Mouse (Mus musculus) testis, adult 2 months (tissue): ENCODE results near the gene Klf2.

Experiments
- CTCF ChIP-seq: fragments of 200-500 bp; IDR thresholded peaks from 2 replicates; pipeline ENCODE4 v1.5.1; 2012; ENCODE audit warnings: low read depth, mild to moderate bottlenecking, inconsistent platforms, low read length, moderate library complexity; ENCODE audit not compliant: control insufficient read depth, insufficient read depth, insufficient replicate concordance
- POLR2A ChIP-seq: fragments of 200-500 bp; IDR thresholded peaks from 2 replicates; pipeline ENCODE4 v1.6.1; 2012; ENCODE audit warnings: low read depth, mild to moderate bottlenecking, inconsistent platforms, low read length, moderate library complexity; ENCODE audit not compliant: control insufficient read depth

DNA sequence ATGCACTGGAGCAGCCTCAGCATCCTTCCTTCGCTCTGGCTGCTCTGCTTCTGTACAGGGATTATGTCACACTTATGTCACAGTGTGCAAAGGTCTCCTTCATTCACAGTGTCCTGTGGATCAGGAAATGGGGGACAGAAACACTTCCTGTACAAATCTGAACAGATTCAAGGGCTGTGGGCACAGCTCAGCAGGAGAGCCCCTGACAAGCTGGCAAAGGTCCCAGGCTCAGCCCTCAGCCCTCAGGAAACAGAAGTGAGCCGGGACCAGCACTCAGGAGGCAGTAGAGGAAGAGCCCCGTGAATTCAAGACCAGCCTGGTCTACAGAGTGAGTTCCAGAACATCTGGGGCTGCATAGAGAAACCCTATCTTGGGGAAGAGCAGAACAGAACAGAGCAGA, 37.2 kb upstream of the Klf2 start:
- TF ChIP-seq CTCF (no peak), POLR2A (no peak)
